Mouse (Mus musculus): ENCODE results near the gene Mgea5.

- no peak for TF ChIP-seq CTCF (IDR thresholded peaks at IDR 0.05; ENCODE audit: control insufficient read depth, insufficient read depth, low read length)
- TF ChIP-seq POLR2A (IDR thresholded peaks at IDR 0.05; ENCODE audit: borderline replicate concordance, control insufficient read depth, low read depth, low read length), result no peak
These were observed 43.5 kb upstream of the Mgea5 start for GRCm38 (mm10) chr19:45827125-45827524.

Measured in bone marrow, adult 2 months (tissue).